Mouse (Mus musculus): ENCODE results near the gene Smagp.
"Not testable (repeated sequence)": the region's sequence is repeated elsewhere in the genome, so short reads cannot be mapped to it uniquely, and the experiment has no call there.

The Smagp gene

GRCm38 (mm10) chr15:100628797-100629196 is 7.9 kb downstream of the Smagp start:
- H3K4me1 ChIP-seq (replicated peaks; ENCODE audit: low read depth, low read length), result peaks cover 95% of the 10 kb centered on the region
- peak overlapping the region; percentile 48 for H3K4me3 ChIP-seq (replicated peaks; ENCODE audit: low read length)
- peaks cover 57% of the 10 kb centered on the region for H3K36me3 ChIP-seq (ENCODE audit: insufficient read depth, low read length)
- no peaks in the 10 kb centered on the region for H3K27me3 ChIP-seq (ENCODE audit: insufficient read depth, low read length)
- TF ChIP-seq NANOG (IDR thresholded peaks at IDR 0.05; ENCODE audit: borderline replicate concordance, low read length) (no peak), CTCF (conservative IDR thresholded peaks at IDR 0.05; ENCODE audit: low read length) (no peak), POU5F1 (IDR thresholded peaks at IDR 0.05; ENCODE audit: borderline replicate concordance, low read length) (no peak)
- H3K9me3 ChIP-seq (ENCODE audit: low read length), result no peaks in the 10 kb centered on the region

- Histone ChIP-seq H3K36me3 (ENCODE audit: insufficient read depth, low read length) (peaks cover 57% of the 10 kb centered on the region), H3K9me3 (ENCODE audit: low read length) (no peaks in the 10 kb centered on the region), H3K4me1 (replicated peaks; ENCODE audit: low read depth, low read length) (peaks cover 95% of the 10 kb centered on the region), H3K4me3 (replicated peaks; ENCODE audit: low read length) (peak overlapping the region; percentile 62), H3K27me3 (ENCODE audit: insufficient read depth, low read length) (no peaks in the 10 kb centered on the region)
- TF ChIP-seq POU5F1 (IDR thresholded peaks at IDR 0.05; ENCODE audit: borderline replicate concordance, low read length) (no peak), CTCF (conservative IDR thresholded peaks at IDR 0.05; ENCODE audit: low read length) (no peak), NANOG (IDR thresholded peaks at IDR 0.05; ENCODE audit: borderline replicate concordance, low read length) (no peak)
These were observed 8.9 kb downstream of the Smagp start for GRCm38 (mm10) chr15:100627774-100628370.

- Histone ChIP-seq H3K27me3 (ENCODE audit: insufficient read depth, low read length) (no peaks in the 10 kb centered on the region), H3K4me3 (replicated peaks; ENCODE audit: low read length) (peak overlapping the region; percentile 62), H3K36me3 (ENCODE audit: insufficient read depth, low read length) (peaks cover 57% of the 10 kb centered on the region), H3K9me3 (ENCODE audit: low read length) (no peaks in the 10 kb centered on the region), H3K4me1 (replicated peaks; ENCODE audit: low read depth, low read length) (peaks cover 95% of the 10 kb centered on the region)
- TF ChIP-seq NANOG (IDR thresholded peaks at IDR 0.05; ENCODE audit: borderline replicate concordance, low read length) (no peak), POU5F1 (IDR thresholded peaks at IDR 0.05; ENCODE audit: borderline replicate concordance, low read length) (no peak), CTCF (conservative IDR thresholded peaks at IDR 0.05; ENCODE audit: low read length) (no peak)
These were observed 9.5 kb downstream of the Smagp start for GRCm38 (mm10) chr15:100627287-100627686.

GRCm38 (mm10) chr15:100624435-100624834 is 12.3 kb downstream of the Smagp start:
- no peak for TF ChIP-seq CTCF (conservative IDR thresholded peaks at IDR 0.05; ENCODE audit: low read length)
- H3K27me3 ChIP-seq (ENCODE audit: insufficient read depth, low read length), result no peaks in the 10 kb centered on the region
- no peaks in the 10 kb centered on the region for H3K9me3 ChIP-seq (ENCODE audit: low read length)

GRCm38 (mm10) chr15:100623754-100624153 is 13.0 kb downstream of the Smagp start:
- TF ChIP-seq CTCF (conservative IDR thresholded peaks at IDR 0.05; ENCODE audit: low read length) (no peak), POU5F1 (IDR thresholded peaks at IDR 0.05; ENCODE audit: borderline replicate concordance, low read length) (no peak), NANOG (IDR thresholded peaks at IDR 0.05; ENCODE audit: borderline replicate concordance, low read length) (no peak)
- no peak overlapping the region for H3K4me3 ChIP-seq (replicated peaks; ENCODE audit: low read length)
- peaks cover 88% of the 10 kb centered on the region for H3K4me1 ChIP-seq (replicated peaks; ENCODE audit: low read depth, low read length)
- H3K27me3 ChIP-seq (ENCODE audit: insufficient read depth, low read length), result no peaks in the 10 kb centered on the region
- peaks cover 68% of the 10 kb centered on the region for H3K36me3 ChIP-seq (ENCODE audit: insufficient read depth, low read length)
- H3K9me3 ChIP-seq (ENCODE audit: low read length), result no peaks in the 10 kb centered on the region

More at GRCm38 (mm10) chr15:100624435-100624834, 12.3 kb downstream of the Smagp start:
- Histone ChIP-seq H3K36me3 (ENCODE audit: insufficient read depth, low read length) (peaks cover 61% of the 10 kb centered on the region), H3K4me3 (replicated peaks; ENCODE audit: low read length) (0 out of 2 replicates have a peak overlapping the region, but pooled peaks have one; percentile 11), H3K4me1 (replicated peaks; ENCODE audit: low read depth, low read length) (peaks cover 88% of the 10 kb centered on the region)

GRCm38 (mm10) chr15:100622164-100622563 is 14.6 kb downstream of the Smagp start:
- Histone ChIP-seq H3K27me3 (ENCODE audit: insufficient read depth, low read length) (no peaks in the 10 kb centered on the region), H3K9me3 (ENCODE audit: low read length) (no peaks in the 10 kb centered on the region), H3K4me1 (replicated peaks; ENCODE audit: low read depth, low read length) (peaks cover 88% of the 10 kb centered on the region), H3K36me3 (ENCODE audit: insufficient read depth, low read length) (peaks cover 83% of the 10 kb centered on the region), H3K4me3 (replicated peaks; ENCODE audit: low read length) (no peak overlapping the region)
- TF ChIP-seq POU5F1 (IDR thresholded peaks at IDR 0.05; ENCODE audit: borderline replicate concordance, low read length), result no peak
- TF ChIP-seq CTCF (conservative IDR thresholded peaks at IDR 0.05; ENCODE audit: low read length), result no peak
- TF ChIP-seq NANOG (IDR thresholded peaks at IDR 0.05; ENCODE audit: borderline replicate concordance, low read length), result no peak

- H3K27me3 ChIP-seq (ENCODE audit: insufficient read depth, low read length); H3K4me3 ChIP-seq (replicated peaks; ENCODE audit: low read length); H3K9me3 ChIP-seq (ENCODE audit: low read length): not testable (repeated sequence)
- H3K36me3 ChIP-seq (ENCODE audit: insufficient read depth, low read length), result peaks cover 88% of the 10 kb centered on the region
- peaks cover 88% of the 10 kb centered on the region for H3K4me1 ChIP-seq (replicated peaks; ENCODE audit: low read depth, low read length)
These were observed 15.1 kb downstream of the Smagp start for GRCm38 (mm10) chr15:100621671-100622070.

- TF ChIP-seq POU5F1 (IDR thresholded peaks at IDR 0.05; ENCODE audit: borderline replicate concordance, low read length) (no peak), CTCF (conservative IDR thresholded peaks at IDR 0.05; ENCODE audit: low read length) (no peak), NANOG (IDR thresholded peaks at IDR 0.05; ENCODE audit: borderline replicate concordance, low read length) (no peak)
- Histone ChIP-seq H3K4me3 (replicated peaks; ENCODE audit: low read length) (no peak overlapping the region), H3K27me3 (ENCODE audit: insufficient read depth, low read length) (no peaks in the 10 kb centered on the region), H3K4me1 (replicated peaks; ENCODE audit: low read depth, low read length) (peaks cover 74% of the 10 kb centered on the region), H3K9me3 (ENCODE audit: low read length) (no peaks in the 10 kb centered on the region), H3K36me3 (ENCODE audit: insufficient read depth, low read length) (peaks cover 75% of the 10 kb centered on the region)
These were observed 17.5 kb downstream of the Smagp start for GRCm38 (mm10) chr15:100619200-100619599.

- H3K27me3 ChIP-seq (ENCODE audit: insufficient read depth, low read length), result no peaks in the 10 kb centered on the region
- H3K4me3 ChIP-seq (replicated peaks; ENCODE audit: low read length), result peak overlapping the region; percentile 97
- H3K4me1 ChIP-seq (replicated peaks; ENCODE audit: low read depth, low read length), result peaks cover 53% of the 10 kb centered on the region
- no peak for TF ChIP-seq POU5F1 (IDR thresholded peaks at IDR 0.05; ENCODE audit: borderline replicate concordance, low read length)
- no peak for TF ChIP-seq CTCF (conservative IDR thresholded peaks at IDR 0.05; ENCODE audit: low read length)
- TF ChIP-seq NANOG (IDR thresholded peaks at IDR 0.05; ENCODE audit: borderline replicate concordance, low read length), result no peak
- H3K36me3 ChIP-seq (ENCODE audit: insufficient read depth, low read length), result peaks cover 48% of the 10 kb centered on the region
- no peaks in the 10 kb centered on the region for H3K9me3 ChIP-seq (ENCODE audit: low read length)
These were observed 20.5 kb downstream of the Smagp start for GRCm38 (mm10) chr15:100616221-100616620.
